Mouse (Mus musculus) heart, postnatal 25 days (tissue): ENCODE data around the gene Os9. TPM values are rescaled to one million over a fixed set of nuclear protein-coding genes. Genes with fewer than 3 reads are reported as not detected.
"Not testable (repeated sequence)": the region's sequence is repeated elsewhere in the genome, so short reads cannot be mapped to it uniquely, and the experiment has no call there.

Experiments used
- DNase-seq: peaks from one replicate; pipeline ENCODE4 v3.0.0; 2022; ENCODE audit warnings: low spot score
- intact Hi-C: fragments of 180-260 bp; cut with DNase I; formaldehyde crosslinking; loops from one replicate; pipeline ENCODE4 v1.15.1; 2025
- total RNA-seq, 2 experiments: library from RNA; stranded (reverse); gene quantifications; 2 replicates each; pipeline ENCODE4 v1.2.3; 2021

The Os9 gene
- total RNA-seq = 10 to 100 TPM; 25.0 to 25.1 TPM

DNA sequence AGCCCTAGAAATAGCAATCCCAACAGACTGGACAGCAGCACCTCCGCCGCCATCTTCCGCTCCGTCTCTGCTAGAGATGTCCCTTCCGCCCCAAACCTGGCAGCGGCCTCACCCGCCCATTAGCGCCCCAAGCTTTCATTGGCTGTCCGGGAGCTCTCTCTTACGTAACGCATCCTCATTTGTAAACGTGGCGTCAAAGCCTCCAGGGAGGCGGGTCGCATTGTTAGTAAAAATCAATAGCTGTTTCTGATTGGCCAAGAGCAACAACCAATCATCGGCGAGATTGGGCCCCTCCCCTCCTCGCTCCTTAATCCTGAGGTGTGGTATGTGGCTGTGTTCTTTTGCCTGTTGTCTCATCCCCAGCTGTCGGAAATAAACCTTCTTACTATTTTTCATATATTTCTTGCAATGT, at the start of gene Os9:
Gene Os9 (minus strand): TSS at position 66 of the 412 bp plus-strand sequence.
- intact Hi-C loops = no loop called here

GRCm38 (mm10) chr10:127170002-127170401, 49.1 kb upstream of the Os9 start:
- intact Hi-C loops = loop anchor here (2.0 kb wide), 1 partner anchor 145 kb away; no protein-coding TSS in a partner anchor
- DNase-seq = no peak

More for the DNA sequence above, at the start of gene Os9:
- peak; percentile 95 for DNase-seq

- DNase-seq = no peak
- intact Hi-C loops = loop anchor here (2.0 kb wide), 1 partner anchor 45 kb away; no protein-coding TSS in a partner anchor
These were observed 46.8 kb upstream of the Os9 start for GRCm38 (mm10) chr10:127167614-127168192.

- intact Hi-C loops = loop anchor here (2.0 kb wide), 1 partner anchor 44 kb away; no protein-coding TSS in a partner anchor
- DNase-seq = no peak
These were observed 46.1 kb upstream of the Os9 start for GRCm38 (mm10) chr10:127166771-127167613.

- intact Hi-C loops = loop anchor here (2.0 kb wide), 1 partner anchor 44 kb away; no protein-coding TSS in a partner anchor
These were observed 45.4 kb upstream of the Os9 start for GRCm38 (mm10) chr10:127166404-127166715.

GRCm38 (mm10) chr10:127165654-127166403, 44.9 kb upstream of the Os9 start:
- no peak for DNase-seq
- intact Hi-C loops = loop anchor here (2.0 kb wide), 2 partner anchors 43 to 63 kb away; no protein-coding TSS in a partner anchor

More at GRCm38 (mm10) chr10:127166404-127166715, 45.4 kb upstream of the Os9 start:
- no peak for DNase-seq

- no peak for DNase-seq
- intact Hi-C loops = loop anchor here (2.0 kb wide), 1 partner anchor 63 kb away; no protein-coding TSS in a partner anchor
These were observed 44.4 kb upstream of the Os9 start for GRCm38 (mm10) chr10:127165354-127165653.

- peak; percentile 50 for DNase-seq
- intact Hi-C loops = loop anchor here (2.0 kb wide), 1 partner anchor 64 kb away; no protein-coding TSS in a partner anchor
These were observed 43.9 kb upstream of the Os9 start, which contains the start of gene B4galnt1 for GRCm38 (mm10) chr10:127164631-127165353. B4galnt1 (plus strand) TSS chr10:127165225.

GRCm38 (mm10) chr10:127164190-127164589, 43.3 kb upstream of the Os9 start:
- DNase-seq = no peak
- intact Hi-C loops = loop anchor here (2.0 kb wide), 1 partner anchor 65 kb away; no protein-coding TSS in a partner anchor

DNA sequence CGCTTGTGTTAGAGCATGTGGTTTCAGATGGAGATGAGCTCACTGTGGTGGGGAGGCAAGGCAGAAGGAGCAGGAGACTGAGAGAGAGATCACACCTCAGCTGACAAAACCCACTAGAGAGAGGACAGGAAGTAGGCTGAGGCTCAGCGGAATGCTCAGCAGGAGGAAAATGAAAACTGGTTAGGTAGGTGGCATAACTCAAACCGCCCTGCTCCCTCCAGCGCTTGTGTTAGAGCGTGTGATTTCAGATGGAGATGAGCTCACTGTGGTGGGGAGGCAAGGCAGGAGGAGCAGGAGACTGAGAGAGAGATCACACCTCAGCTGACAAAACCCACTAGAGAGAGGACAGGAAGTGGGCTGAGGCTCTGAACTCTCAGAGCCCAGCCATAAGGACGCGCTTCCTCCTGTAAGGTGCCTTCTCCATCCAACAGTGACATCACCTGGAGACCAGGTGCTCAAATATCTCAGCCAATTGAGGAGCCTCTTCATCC, 41.9 kb upstream of the Os9 start:
- DNase-seq, intact Hi-C loops: not testable (repeated sequence)

- intact Hi-C loops = no loop called here
- no peak for DNase-seq
These were observed 39.8 kb upstream of the Os9 start for GRCm38 (mm10) chr10:127160728-127161127.

DNA sequence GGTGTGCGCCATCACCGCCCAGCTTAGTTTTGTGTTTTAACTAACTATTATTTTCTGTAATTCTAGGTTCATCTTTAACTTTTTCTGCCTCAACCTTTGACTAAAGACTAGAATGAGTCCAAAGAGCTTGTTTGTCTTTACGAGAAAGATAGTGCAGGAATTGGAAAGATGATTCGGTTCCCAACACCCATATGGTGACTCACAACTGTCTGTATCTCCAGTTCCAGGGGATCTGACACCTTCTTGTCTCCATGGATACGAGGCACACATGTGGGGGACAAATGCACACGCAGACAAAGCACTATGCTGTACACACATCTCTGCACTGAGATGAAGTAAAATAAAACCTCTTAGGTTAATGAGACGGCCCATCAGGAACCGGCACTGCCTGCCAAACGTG, 39.1 kb upstream of the Os9 start:
- intact Hi-C loops = no loop called here

GRCm38 (mm10) chr10:127158471-127158870, 37.5 kb upstream of the Os9 start:
- intact Hi-C loops = no loop called here
- DNase-seq = no peak

More for the DNA sequence above, 39.1 kb upstream of the Os9 start:
- DNase-seq = no peak

- intact Hi-C loops = no loop called here
- no peak for DNase-seq
These were observed 35.6 kb upstream of the Os9 start for GRCm38 (mm10) chr10:127156511-127156910.

- intact Hi-C loops = no loop called here
- no peak for DNase-seq
These were observed 35.2 kb upstream of the Os9 start for GRCm38 (mm10) chr10:127156089-127156488.

- DNase-seq = no peak
- intact Hi-C loops = no loop called here
These were observed 33.7 kb upstream of the Os9 start for GRCm38 (mm10) chr10:127154652-127155051.

DNA sequence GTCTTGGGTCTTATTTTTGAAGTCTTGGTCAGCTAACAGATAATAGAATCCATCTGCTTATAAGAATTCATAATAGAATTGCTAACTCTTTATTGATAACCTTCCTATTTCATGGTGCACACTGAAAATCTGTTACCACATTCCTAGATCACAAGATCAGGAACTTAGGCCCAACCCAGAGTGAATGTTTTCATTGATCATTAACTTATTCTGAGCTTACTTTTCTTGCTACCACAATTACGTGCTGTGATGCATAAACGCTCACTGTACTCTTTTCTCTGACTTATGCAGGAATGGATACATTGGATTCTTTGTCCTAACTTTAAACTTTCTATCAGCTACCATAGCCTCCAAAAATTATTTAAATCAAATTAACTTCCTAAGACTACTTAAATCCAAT, 33.3 kb upstream of the Os9 start:
- no peak for DNase-seq

GRCm38 (mm10) chr10:127153323-127153722, 32.4 kb upstream of the Os9 start:
- intact Hi-C loops = no loop called here
- DNase-seq = no peak

More for the DNA sequence above, 33.3 kb upstream of the Os9 start:
- intact Hi-C loops = no loop called here

DNA sequence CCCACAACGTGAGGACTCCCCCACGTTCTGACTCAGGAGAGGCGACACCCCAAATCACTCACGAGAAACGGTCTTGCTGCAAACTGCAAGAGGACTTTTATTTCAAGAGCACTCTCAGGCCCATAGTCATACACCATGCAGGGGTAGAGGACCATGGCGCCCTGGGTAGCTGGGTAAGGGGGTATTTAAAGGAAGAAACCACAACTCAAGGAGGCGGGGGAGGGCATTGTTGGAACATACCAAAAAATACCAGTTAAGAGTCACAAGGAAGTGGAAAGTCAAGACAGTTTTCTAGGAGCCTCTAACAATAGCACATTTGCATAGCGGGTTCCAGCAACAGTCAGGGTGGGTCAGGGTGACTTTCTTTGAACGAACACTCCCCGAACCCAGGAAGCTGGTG, 31.6 kb upstream of the Os9 start:
- DNase-seq, intact Hi-C loops: not testable (repeated sequence)
